In genomic region chr9:66617812-66618211, GRCm38 (mm10) we compare ENCODE assay signal across 27 mouse cellular contexts. TPM values are rescaled to one million over a fixed set of nuclear protein-coding genes. Genes with fewer than 3 reads are reported as not detected.
DNase-seq lines count a peak whose midpoint lies in the region; ATAC-seq and TF ChIP-seq lines count a peak whose summit lies in the region.
"Had no signal": no experiment of that assay in that cellular context is flagged by ENCODE, and none has a peak within 500 bp of the region (broad histone marks: within the 10 kb centered on the region; RNA-seq: fewer than 3 reads in every experiment).

No protein-coding gene starts in this region.

- H3K4me1 ChIP-seq in lung, embryonic 14.5 days (ENCODE audit: insufficient read depth), result peaks cover 12% of the 10 kb centered on the region
- peaks cover 3% of the 10 kb centered on the region; the same call in 1 of the 2 replicates for H3K4me1 ChIP-seq in stomach, postnatal 0 days (replicated peaks; ENCODE audit: control insufficient read depth, insufficient read depth)

- H3K4me3 ChIP-seq in lung, embryonic 14.5 days (ENCODE audit: low read depth, low read length), result no peak overlapping the region
- no peak overlapping the region for H3K4me3 ChIP-seq in stomach, postnatal 0 days (ENCODE audit: low read depth, low read length)
- H3K4me3 ChIP-seq: embryonic facial prominence, embryonic 13.5 days; erythroblast, embryonic 14.5 days; forebrain, embryonic 13.5 days; gastrocnemius, adult 2 months; heart, embryonic 10.5 days; hindbrain, embryonic 15.5 days; kidney, embryonic 15.5 days; limb, embryonic 10.5 days; myocyte had no signal

- no peaks in the 10 kb centered on the region for H3K27me3 ChIP-seq in lung, embryonic 14.5 days (ENCODE audit: insufficient read depth, low read length)
- no peaks in the 10 kb centered on the region for H3K27me3 ChIP-seq in stomach, postnatal 0 days (ENCODE audit: control insufficient read depth, insufficient read depth, low read length)
- H3K27me3 ChIP-seq: embryonic facial prominence, embryonic 13.5 days; forebrain, embryonic 13.5 days; hindbrain, embryonic 15.5 days; kidney, embryonic 15.5 days had no signal

- peak; percentile 21; the same call in 1 of the 2 replicates for TF ChIP-seq CTCF in lung, embryonic 14.5 days (IDR thresholded peaks at IDR 0.05; ENCODE audit: low read depth)
- peak; percentile 37; the same call in 1 of the 2 replicates for TF ChIP-seq CTCF in stomach, postnatal 0 days (IDR thresholded peaks at IDR 0.05; ENCODE audit: low read depth)

- H3K9me3 ChIP-seq in lung, embryonic 14.5 days (ENCODE audit: low read depth, low read length), result no peaks in the 10 kb centered on the region
- no peaks in the 10 kb centered on the region for H3K9me3 ChIP-seq in stomach, postnatal 0 days (ENCODE audit: control insufficient read depth, low read length)
- H3K9me3 ChIP-seq: embryonic facial prominence, embryonic 13.5 days; forebrain, embryonic 13.5 days; heart, embryonic 10.5 days; hindbrain, embryonic 15.5 days; kidney, embryonic 15.5 days; limb, embryonic 10.5 days had no signal

- H3K27ac ChIP-seq in lung, embryonic 14.5 days (ENCODE audit: low read depth), result no peak overlapping the region
- H3K27ac ChIP-seq in stomach, postnatal 0 days (replicated peaks), result no peak overlapping the region
- H3K27ac ChIP-seq: embryonic facial prominence, embryonic 13.5 days; forebrain, embryonic 13.5 days; gastrocnemius, adult 2 months; heart, embryonic 10.5 days; hindbrain, embryonic 15.5 days; kidney, embryonic 15.5 days; limb, embryonic 10.5 days; macrophage had no signal

- no peak overlapping the region for H3K9ac ChIP-seq in lung, embryonic 14.5 days
- no peak overlapping the region for H3K9ac ChIP-seq in stomach, postnatal 0 days (ENCODE audit: low read length)
- H3K9ac ChIP-seq: embryonic facial prominence, embryonic 13.5 days; forebrain, embryonic 13.5 days; hindbrain, embryonic 15.5 days; kidney, embryonic 15.5 days had no signal

- no peaks in the 10 kb centered on the region for H3K36me3 ChIP-seq in lung, embryonic 14.5 days (ENCODE audit: insufficient read depth)
- H3K36me3 ChIP-seq in stomach, postnatal 0 days (ENCODE audit: control insufficient read depth, insufficient read depth, low read length), result no peaks in the 10 kb centered on the region
- H3K36me3 ChIP-seq: embryonic facial prominence, embryonic 13.5 days; heart, embryonic 10.5 days; hindbrain, embryonic 15.5 days; kidney, embryonic 15.5 days; limb, embryonic 10.5 days had no signal

- ATAC-seq in lung, embryonic 14.5 days (ENCODE audit: insufficient read depth), result no peak
- ATAC-seq in stomach, postnatal 0 days (ENCODE audit: low FRiP score, low TSS enrichment), result no peak
- ATAC-seq: activated CD4-positive, CD25-positive, alpha-beta regulatory T cell, adult 4 months; forebrain, embryonic 13.5 days; midbrain, embryonic 16.5 days had no signal

- no peak overlapping the region for H3K4me2 ChIP-seq in lung, embryonic 14.5 days
- H3K4me2 ChIP-seq in stomach, postnatal 0 days (replicated peaks; ENCODE audit: low read depth), result no peak overlapping the region
- H3K4me2 ChIP-seq: embryonic facial prominence, embryonic 13.5 days; forebrain, embryonic 13.5 days; hindbrain, embryonic 15.5 days; kidney, embryonic 15.5 days had no signal

- 94% methylated on average over 2 of the region's 2 CpGs for WGBS in lung, embryonic 14.5 days
- 95% methylated on average over 2 of the region's 2 CpGs for WGBS in stomach, postnatal 0 days

- peak; percentile 82 for DNase-seq in heart, adult 11 months
- no peak for DNase-seq in heart, adult 8-10 months (ENCODE audit: low spot score)
- no peak for DNase-seq in lung, embryonic 14.5 days
- no peak for DNase-seq in lung, postnatal 14 days
- peak; percentile 45 for DNase-seq in R1 (ENCODE audit: low read depth, low spot score)
- DNase-seq in stomach, postnatal 0 days (ENCODE audit: low spot score), result no peak
- no peak for DNase-seq in cerebellum, adult 9-11 months
- DNase-seq: adrenal gland, adult 8-10 months; cerebellum, adult 18-20 months; cerebellum, postnatal 25 days; gastrocnemius, adult 2 months; heart, postnatal 4 days; kidney, adult 11 months; liver; lung, adult 2 months; thymus, adult 2 months had no signal

- TF ChIP-seq EP300 in stomach, postnatal 0 days (optimal IDR thresholded peaks at IDR 0.05), result no peak

RNA-seq across cellular contexts. Expression of gene Usp3, which starts 24.9 kb away (rescaled TPM):
- 10 to 100 TPM; 19.8 to 26.5 (median 21.9) TPM for total RNA-seq in heart, adult 8-10 months (2022)
- polyA plus RNA-seq in lung, embryonic 14.5 days (2014; fragmentation: Nextera tagmentation; extraction: Ambion mirVana), result 73.7 and 73.9 TPM in 2 replicates
- 42.2 and 49.2 TPM in 2 replicates for polyA plus RNA-seq in stomach, postnatal 0 days (2015; fragmentation: Nextera tagmentation; extraction: Ambion mirVana)

Comparison
In these comparisons a context has a peak if more than half of its experiments do, and no peak if none do; other contexts are left out.
1. DNase-seq: peak in heart, adult 11 months (single experiment) and R1 (single experiment); none in heart, adult 8-10 months (single experiment), lung, embryonic 14.5 days (single experiment), lung, postnatal 14 days (single experiment), stomach, postnatal 0 days (single experiment) and cerebellum, adult 9-11 months (single experiment).